Mouse (Mus musculus) layer of hippocampus, postnatal 10 days (tissue): ENCODE results near the gene Prodh2. TPM values are rescaled to one million over a fixed set of nuclear protein-coding genes. Genes with fewer than 3 reads are reported as not detected.
"Not testable (repeated sequence)": the region's sequence is repeated elsewhere in the genome, so short reads cannot be mapped to it uniquely, and the experiment has no call there.

Experiments
- DNase-seq, 2 experiments: peaks; one replicate each; pipeline ENCODE4 v3.0.0; 2021; ENCODE audit warnings: low spot score in 2 of 2
- long read RNA-seq: library from polyadenylated mRNA; stranded (forward); transcript quantifications from one replicate; pipeline ENCODE4 v2.0.0, GENCODE M21; 2023
- total RNA-seq, 2 experiments: library from RNA; stranded (reverse); gene quantifications; 2 replicates each; pipeline ENCODE4 v1.2.3; 2021

Gene Prodh2
- under 1 TPM in 1 of 2 experiments, not detected in 1; 0.69 TPM for total RNA-seq
- long read RNA-seq = 0 reads

DNA sequence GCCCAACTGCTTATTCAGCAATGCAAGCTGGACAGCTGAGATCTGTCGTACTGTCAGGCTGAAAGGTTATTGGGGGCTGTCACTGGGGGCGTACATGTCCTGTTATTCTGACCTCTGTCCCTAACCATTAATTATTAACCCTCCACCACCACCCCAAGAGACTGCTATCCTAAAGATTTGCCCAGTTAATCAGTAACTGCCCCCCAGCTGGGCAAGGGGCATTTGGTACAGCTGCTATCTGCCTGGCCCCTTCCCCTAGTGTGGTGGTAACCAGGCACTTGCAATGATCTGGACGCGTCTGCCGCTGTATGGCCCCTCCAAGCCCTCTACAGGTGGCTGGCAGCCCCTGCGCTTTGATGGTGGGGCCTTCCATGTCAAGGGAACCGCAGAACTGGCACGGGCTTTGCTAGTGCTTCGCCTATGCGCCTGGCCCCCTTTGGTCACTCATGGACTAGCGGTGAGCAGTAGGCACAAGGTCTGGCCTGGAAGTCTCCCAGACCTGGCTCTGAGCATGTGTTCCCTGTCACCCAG, at the start of gene Prodh2:
TSS of gene Prodh2 (plus strand) at position 222 of the 531 bp plus-strand sequence.
- no peak for DNase-seq

GRCm38 (mm10) chr7:30443696-30444095, 49.7 kb upstream of the Prodh2 start:
- DNase-seq = no peak

GRCm38 (mm10) chr7:30444154-30444970, 49.1 kb upstream of the Prodh2 start:
- peak; percentile 67 to 76 for DNase-seq

DNA sequence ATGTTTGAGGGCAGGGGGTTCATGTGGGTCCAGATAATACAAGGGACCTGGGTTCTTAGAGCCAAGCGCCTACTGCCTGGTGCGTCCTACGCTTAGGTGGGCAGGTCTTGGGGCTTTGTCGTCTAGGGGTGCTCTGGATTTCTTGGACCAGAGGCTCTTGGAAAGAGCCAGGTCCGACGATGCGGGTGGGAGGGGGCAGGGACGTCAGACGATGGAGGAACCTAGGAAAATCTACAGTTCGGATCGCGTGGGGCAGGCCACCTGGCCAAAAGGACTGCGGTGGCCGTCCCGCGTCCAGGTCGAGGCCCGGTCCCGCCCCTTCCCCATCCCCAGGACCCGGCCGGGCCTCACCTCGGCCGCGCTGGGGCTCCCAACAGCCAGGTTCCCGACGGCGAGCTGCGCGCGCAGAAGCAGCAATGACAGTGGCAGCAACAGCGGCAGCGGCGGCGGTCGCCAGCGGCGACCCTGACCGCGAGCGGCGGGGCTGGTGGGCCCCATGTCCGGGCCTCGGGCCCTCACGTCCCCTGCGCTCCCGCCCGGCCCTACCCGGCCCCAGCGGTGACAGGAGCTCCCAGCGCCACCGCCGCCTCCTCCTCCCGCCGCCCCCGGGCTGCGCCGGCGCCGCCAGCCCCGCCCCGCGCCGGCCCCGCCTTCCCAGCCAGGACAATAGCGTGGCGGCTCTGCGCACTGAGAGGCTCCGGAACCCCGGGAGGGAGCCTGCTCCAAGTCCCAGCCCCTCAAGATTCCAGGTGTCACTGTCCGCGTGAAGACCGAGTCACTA, 48.3 kb upstream of the Prodh2 start, which contains the start of gene Aplp1:
TSS of gene Aplp1 (minus strand) at position 565 of the 781 bp plus-strand sequence.
- peak; percentile 75 to 84 for DNase-seq

GRCm38 (mm10) chr7:30450241-30450640, 43.2 kb upstream of the Prodh2 start:
- DNase-seq = no peak

DNA sequence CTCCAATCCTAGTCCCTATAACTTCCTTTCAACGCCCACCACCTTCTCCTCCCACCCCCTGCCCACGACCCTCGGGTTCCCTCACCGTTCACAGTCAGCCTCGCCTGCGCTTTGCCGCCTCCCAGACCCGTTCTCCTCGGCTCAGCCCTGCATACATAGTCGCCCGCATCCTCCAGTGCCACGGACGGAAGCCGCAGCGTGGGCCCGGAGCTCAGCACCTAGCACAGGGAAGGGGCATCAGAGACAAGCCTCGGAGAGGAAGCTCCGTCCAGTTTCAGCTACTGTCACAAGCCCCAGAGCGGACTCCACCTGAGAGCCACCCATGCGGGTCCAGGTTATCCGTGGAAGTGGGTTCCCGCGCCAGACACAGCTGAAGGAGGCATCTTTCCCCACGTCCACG, 40.1 kb upstream of the Prodh2 start:
- DNase-seq = no peak

DNA sequence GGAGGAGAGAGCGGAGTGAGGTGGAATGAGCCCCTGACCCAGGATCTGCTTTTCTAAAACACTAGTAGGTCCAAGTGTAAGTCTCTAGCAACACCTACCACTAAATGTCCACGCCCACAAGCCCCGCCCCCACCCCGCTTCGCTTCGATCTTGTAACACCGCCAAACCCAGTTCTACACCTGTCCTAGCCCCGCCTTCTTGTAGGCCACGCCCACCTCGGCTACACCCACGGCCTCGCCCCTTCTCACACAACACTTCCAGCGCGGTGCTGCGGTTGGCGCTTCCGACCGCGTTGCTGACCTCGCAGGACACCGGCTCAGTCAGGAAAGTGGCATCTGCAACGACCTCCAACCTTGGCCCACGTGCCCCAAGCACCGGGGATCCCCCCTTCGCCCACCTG, 39.7 kb upstream of the Prodh2 start:
- DNase-seq = no peak

- DNase-seq = no peak
Observed at GRCm38 (mm10) chr7:30454259-30454658, 39.2 kb upstream of the Prodh2 start.

DNA sequence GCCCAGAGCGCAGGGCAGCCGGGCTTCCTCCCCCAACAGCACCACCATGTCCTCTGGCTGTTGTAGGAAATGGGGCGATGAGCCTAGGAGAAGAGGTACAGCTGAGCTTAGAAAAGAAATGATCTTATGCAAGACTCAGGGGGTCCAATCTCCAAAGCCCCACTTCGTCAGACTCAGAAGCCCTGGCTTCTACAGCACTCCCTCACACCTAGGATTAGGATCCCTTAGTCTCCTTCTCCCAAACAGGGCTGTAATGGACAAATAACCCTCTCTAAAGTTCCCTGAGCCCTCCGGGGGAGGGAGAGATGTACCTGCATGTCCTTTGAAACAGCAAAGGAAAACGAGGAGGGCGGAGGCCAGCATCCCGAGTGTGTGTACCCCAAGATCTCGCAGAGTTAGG, 36.9 kb upstream of the Prodh2 start:
- DNase-seq = no peak

DNA sequence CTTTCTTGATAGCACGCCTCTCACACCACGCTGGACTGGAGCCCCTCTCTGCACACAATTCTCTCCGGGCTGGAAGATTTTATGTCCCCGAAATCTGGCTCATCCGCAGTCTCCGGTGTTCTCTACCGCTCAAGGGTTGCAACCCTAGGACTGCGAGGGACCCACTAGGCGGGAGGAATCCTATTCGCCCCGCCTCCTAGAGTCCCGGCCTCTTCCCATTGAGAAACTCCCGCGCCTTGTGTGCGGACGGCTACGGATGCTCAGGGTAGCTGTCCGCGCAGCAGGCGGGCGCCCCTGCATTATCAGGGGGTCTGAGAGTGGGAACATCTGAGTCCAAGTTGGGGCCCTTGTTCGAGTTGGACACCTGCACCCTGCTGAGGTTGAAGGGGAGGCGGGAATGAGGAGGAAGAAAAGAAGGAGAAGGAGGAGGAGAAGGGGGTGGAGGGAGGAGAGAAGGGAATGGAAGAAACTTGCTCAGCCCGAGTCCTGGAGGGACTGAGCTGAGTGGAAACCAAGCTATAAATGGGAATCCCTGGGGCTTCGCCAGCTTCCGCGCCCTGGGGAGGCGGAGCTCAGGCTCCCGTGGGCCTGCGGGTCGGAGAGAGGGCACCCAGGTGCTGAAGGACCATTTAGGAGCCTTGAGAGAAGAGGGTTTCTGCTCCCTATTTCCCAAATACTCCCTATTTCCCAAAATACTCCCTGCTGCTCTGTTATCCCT, 36.4 kb upstream of the Prodh2 start:
- DNase-seq = no peak

DNA sequence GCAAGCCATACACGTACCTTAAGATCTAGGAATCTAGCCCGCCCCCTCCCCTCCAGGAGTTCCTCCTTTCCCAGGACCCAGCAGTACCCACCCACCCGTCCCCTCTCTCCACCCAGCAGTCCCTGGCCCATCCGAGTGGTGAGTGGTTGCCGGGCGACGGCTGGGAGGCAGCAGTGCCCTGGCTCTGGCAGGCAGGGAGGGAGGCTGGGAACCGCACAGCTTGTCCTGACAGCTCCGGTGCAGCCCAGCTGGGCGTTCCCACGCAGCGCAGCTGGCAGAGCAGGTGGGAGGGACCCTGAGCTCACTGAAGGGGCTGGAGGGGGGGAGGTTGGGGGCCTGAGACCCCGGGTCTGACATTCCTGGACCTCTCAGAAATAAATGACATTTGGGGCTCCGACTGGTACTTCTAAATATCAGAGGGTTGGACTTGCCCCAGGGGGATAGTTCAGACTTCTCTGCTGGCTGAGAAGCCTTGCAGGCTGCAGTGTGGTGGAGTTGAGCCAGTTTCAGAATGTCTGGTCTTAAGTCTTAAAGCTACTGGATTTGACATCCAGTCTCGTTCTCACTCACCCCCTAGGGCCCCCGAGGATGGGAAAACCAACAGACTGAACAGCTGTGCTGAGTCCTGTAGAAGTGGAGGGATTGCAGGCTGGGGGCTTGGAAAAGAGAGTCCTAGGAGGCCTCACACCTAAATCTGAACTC, 35.6 kb upstream of the Prodh2 start, which contains the start of the genes Kirrel2 and Nphs1:
TSS of gene Kirrel2 (minus strand) at position 62 of the 702 bp plus-strand sequence.
TSS of gene Nphs1 (plus strand) at position 687 of the 702 bp plus-strand sequence.
- peak; percentile 74 to 76 for DNase-seq

DNA sequence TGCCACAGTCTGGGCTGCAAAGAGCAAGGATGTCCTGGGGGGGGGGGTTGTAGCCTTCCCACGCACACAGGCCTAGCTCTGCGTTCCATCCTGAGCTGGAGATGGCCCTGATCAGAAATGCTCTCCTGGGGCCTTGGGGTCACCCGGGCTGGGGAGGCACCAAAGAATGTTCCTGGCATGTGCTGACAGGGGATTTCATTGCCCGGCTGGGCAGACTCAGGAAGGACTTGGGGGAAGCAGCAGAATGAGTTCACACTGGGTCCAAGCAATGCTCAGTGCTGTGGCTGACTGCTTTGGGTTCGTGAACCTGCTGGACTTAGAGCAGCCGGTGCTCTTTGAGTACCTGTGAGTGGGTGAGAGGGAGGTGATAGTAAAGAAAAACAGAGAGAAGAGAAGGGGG, 33.9 kb upstream of the Prodh2 start:
- DNase-seq = no peak

DNA sequence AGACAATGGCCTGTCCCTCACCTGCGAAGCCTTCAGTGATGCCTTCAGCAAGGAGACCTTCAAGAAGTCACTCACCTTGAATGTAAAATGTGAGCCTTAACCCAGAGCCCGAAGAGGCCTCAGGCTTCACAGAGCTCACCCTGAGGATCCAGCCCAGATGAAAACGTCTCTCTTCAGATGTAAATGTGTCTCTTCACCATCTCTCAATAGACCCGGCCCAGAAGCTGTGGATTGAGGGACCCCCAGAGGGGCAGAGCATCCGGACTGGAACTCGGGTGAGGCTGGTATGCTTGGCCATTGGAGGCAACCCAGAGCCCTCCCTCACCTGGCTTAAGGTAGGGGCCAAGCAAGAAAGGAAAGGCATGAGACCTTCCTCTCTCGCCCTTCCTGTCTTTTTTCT, 29.9 kb upstream of the Prodh2 start:
- no peak for DNase-seq

DNA sequence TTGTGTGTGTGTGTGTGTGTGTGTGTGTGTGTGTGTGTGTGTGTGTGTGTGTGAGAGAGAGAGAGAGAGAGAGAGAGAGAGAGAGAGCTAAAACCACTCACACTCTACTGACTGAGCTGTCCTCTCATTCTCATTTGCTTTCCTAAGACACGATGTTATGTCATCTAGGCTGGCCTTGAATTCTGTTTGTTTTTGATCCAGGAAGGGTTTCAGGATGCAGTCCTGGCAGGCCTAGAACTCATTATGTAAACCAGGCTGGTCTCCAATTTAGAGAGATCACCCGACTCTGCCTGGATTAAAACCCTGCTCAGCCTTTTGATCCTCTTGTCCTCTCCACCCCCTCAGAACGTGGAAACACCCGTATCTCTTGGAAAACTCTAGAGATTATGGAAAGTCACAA, 29.4 kb upstream of the Prodh2 start:
- DNase-seq = no peak

DNA sequence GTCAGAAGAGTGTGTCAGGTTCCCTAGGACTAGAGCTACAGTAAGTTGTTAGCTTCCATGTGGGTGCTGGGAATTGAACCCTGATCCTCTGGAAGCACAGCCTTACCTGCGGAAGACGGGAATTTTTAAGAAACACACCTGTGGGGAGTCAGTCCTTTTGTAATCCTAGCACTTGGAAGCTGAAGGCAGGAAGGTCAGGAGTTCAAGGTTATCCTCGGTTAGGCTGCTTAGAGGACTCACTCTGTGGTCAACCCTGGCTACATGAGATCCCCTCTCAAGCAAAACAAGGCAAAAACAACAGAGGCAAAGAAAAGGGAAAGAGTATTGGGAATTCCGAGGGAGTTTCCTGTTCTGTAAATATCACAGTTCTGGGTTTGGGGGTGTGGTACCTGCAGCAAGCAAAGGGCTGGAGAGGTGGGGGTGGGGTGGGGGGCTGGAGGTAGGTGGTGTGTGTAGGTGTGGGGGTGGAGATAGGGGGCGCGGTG, 28.6 kb upstream of the Prodh2 start:
- DNase-seq = no peak

- peak; percentile 64 to 66 for DNase-seq
Observed at GRCm38 (mm10) chr7:30472411-30472810, 21.0 kb upstream of the Prodh2 start.

GRCm38 (mm10) chr7:30474999-30475398, 18.4 kb upstream of the Prodh2 start:
- DNase-seq = no peak

- not testable (repeated sequence) for DNase-seq
Observed at GRCm38 (mm10) chr7:30476136-30476535, 17.3 kb upstream of the Prodh2 start.

DNA sequence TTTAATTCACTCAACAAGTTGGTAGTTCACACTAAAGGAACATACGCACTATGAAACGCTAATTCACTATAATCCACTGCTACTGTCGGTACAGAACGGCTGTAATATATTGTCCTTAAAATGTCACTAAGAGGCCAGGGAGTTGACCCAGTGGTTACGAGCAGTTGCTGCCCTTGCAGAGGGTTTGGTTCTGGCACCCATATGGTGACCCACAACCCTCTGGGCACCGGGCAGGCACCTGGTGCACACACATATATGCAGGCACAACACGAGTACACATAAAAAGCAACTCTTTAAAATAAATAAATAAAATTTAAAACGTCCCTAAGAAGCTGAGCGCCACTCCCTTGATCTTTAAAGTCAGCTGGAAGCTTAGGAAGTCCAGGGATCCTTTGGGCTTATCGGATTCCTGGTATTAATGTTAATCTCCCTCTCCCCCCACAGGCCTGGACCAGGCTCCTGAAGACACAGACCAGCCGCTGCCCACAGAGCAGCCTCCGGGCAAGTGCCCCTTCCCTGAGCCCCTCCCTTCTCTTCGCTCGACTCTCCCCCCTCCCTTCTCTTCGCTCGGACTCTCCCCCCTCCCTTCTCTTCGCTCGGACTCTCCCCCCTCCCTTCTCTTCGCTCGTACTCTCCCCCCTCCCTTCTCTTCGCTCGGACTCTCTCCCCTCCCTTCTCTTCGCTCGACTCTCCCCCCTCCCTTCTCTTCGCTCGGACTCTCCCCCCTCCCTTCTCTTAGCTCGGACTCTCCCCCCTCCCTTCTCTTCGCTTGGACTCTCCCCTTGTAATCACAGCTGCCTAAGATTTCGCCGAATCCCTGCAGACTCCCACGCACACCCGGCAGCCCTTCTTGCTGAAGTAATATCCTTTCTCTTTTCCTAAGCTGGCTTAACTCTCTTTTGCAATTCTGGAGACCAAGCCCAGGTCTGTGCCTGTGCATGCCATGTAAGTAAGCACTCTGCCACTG, 15.7 kb upstream of the Prodh2 start:
- DNase-seq = peak in 1 of 2 experiments; percentile 22
